Mouse (Mus musculus) left cerebral cortex, adult 11 months (tissue): Measurements from ENCODE around the gene Ifrd2.

Experiments
- DNase-seq: peaks from one replicate; pipeline ENCODE4 v3.0.0; 2022; ENCODE audit warnings: low spot score

The Ifrd2 gene

GRCm38 (mm10) chr9:107586974-107587832 is at the start of gene Ifrd2:
Gene Ifrd2 (plus strand): TSS chr9:107587642.
- DNase-seq, result peak; percentile 98

- DNase-seq, result no peak
Observed at GRCm38 (mm10) chr9:107538231-107538630, 49.2 kb upstream of the Ifrd2 start.

GRCm38 (mm10) chr9:107538711-107539110 is 48.7 kb upstream of the Ifrd2 start:
- DNase-seq, result no peak

GRCm38 (mm10) chr9:107539940-107540339 is 47.5 kb upstream of the Ifrd2 start:
- no peak for DNase-seq

- DNase-seq, result no peak
Observed at GRCm38 (mm10) chr9:107540420-107540819, 47.0 kb upstream of the Ifrd2 start.

- no peak for DNase-seq
Observed at GRCm38 (mm10) chr9:107541005-107541404, 46.4 kb upstream of the Ifrd2 start.

- DNase-seq, result peak; percentile 86
Observed at GRCm38 (mm10) chr9:107541474-107542351, 45.7 kb upstream of the Ifrd2 start, which contains the start of the genes Cyb561d2 and Nprl2. Gene Cyb561d2 (minus strand): TSS chr9:107542193. Gene Nprl2 (plus strand): TSS chr9:107542226.

- DNase-seq, result no peak
Observed at GRCm38 (mm10) chr9:107542352-107542686, 45.1 kb upstream of the Ifrd2 start.

GRCm38 (mm10) chr9:107542721-107543120 is 44.7 kb upstream of the Ifrd2 start:
- DNase-seq, result no peak

GRCm38 (mm10) chr9:107543299-107543698 is 44.1 kb upstream of the Ifrd2 start:
- DNase-seq, result no peak

- no peak for DNase-seq
Observed at GRCm38 (mm10) chr9:107544196-107544700, 43.2 kb upstream of the Ifrd2 start.

- no peak for DNase-seq
Observed at GRCm38 (mm10) chr9:107544729-107545128, 42.7 kb upstream of the Ifrd2 start.

- DNase-seq, result no peak
Observed at GRCm38 (mm10) chr9:107545199-107545598, 42.2 kb upstream of the Ifrd2 start.

- DNase-seq, result no peak
Observed at GRCm38 (mm10) chr9:107545602-107546001, 41.8 kb upstream of the Ifrd2 start.

- DNase-seq, result peak; percentile 80
Observed at GRCm38 (mm10) chr9:107547026-107547425, 40.4 kb upstream of the Ifrd2 start, which contains the start of gene Zmynd10. Gene Zmynd10 (plus strand): TSS chr9:107547298.

GRCm38 (mm10) chr9:107547957-107548356 is 39.5 kb upstream of the Ifrd2 start:
- DNase-seq, result no peak

- DNase-seq, result no peak
Observed at GRCm38 (mm10) chr9:107548820-107549219, 38.6 kb upstream of the Ifrd2 start.

- no peak for DNase-seq
Observed at GRCm38 (mm10) chr9:107549297-107550074, 38.0 kb upstream of the Ifrd2 start.

GRCm38 (mm10) chr9:107550491-107551116 is 36.8 kb upstream of the Ifrd2 start:
- no peak for DNase-seq

- no peak for DNase-seq
Observed at GRCm38 (mm10) chr9:107551117-107551889, 36.1 kb upstream of the Ifrd2 start, which contains the start of gene Rassf1. Gene Rassf1 (plus strand): TSS chr9:107551555.
